Mouse (Mus musculus) mouse embryonic stem cell (cell line): ENCODE measurements around the gene Dpp9.

Source experiments
- in situ Hi-C, 2 experiments: fragments of 300-500 bp; cut with MboI; formaldehyde crosslinking; loops; 1 replicate in 1 of 2; 3 replicates in 1 of 2; pipeline ENCODE4 v1.14.3; 2019 to 2020; ENCODE audit warnings: low sequenced_read_pairs in 2 of 2, low pct_unique_long_range_greater_than_20kb in 1 of 2, mixed read lengths in 1 of 2; ENCODE audit not compliant: unreplicated experiment in 1 of 2

The Dpp9 gene

DNA sequence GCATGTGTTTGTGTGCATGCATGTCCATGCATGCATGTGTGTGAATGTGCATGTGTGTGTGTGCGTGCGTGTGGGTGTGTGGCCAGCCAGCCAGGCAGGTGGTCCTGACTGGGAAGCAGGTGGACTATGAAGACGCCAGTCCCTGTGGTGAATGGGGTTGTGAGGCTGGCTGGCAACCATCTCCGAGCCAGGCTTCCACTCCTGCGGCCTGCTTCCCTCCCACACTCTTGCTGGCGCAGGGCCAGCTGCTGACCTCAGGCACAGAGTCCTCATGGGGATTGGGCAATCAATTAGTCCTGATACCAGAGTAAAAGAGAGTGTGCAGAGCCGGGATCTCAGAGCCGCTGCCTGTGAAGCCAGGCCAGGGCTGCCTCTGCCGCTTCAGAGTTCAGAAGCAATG is 65.1 kb downstream of the Dpp9 start:
- in situ Hi-C loops, result no loop called here

DNA sequence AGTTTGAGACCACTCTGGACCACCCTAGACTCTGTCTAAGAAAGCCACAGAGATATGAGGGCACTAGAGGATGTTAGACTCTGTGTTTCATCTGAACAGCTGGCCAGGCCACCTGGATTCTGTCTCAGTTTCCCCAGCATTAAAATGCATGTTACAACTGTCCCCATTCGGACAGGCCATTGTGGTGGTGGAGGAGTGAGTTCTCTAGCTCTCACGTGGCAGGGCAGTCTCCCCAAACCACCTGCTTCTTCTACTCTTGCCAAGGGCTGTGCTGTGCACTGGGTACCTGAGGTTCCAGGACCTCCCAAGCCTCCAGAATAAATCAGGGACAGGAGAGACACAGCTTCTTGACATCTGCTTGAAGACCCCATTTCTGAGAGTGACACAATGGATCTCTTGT is 68.8 kb downstream of the Dpp9 start:
- in situ Hi-C loops, result no loop called here

DNA sequence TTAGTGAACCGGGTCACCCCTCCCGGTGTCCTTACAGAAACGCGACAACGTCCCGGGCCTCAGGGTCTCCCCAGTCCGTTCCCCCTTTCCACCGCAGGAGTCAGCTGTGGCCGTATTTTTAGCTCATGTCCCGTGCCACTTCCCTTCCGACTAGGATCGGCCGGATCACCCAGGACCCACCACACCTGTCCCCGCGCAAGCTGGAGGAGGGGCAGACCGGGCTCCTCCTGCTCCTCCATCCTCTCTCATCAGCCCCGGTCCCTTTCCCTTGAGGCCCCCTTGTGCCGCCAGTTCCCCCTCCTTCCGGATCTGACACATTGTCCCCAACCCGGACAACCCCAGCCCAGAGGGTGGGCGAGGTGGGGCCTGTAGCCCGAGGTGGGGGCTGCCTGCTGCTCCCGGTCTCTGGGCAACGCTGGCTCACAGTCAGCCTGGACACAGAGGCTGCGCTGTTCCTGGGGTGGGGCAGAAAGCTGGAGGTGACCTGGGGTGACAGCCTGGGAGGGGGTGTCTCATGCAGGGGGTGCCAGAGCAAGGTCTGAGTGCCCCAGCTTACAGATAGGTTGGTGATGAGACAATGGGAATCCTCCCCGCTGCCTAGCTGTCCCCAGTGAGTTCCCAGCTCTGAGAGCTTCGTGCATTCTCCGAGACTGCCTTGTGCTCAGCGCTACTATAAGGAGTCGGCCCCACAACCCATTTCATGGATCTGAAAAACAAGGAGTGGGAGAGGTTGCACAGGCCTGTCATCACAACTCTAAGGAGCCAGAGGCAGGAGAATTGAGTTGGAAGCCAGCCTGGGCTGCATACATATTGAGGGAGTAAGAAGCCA is 69.7 kb downstream of the Dpp9 start:
- in situ Hi-C loops, result no loop called here

DNA sequence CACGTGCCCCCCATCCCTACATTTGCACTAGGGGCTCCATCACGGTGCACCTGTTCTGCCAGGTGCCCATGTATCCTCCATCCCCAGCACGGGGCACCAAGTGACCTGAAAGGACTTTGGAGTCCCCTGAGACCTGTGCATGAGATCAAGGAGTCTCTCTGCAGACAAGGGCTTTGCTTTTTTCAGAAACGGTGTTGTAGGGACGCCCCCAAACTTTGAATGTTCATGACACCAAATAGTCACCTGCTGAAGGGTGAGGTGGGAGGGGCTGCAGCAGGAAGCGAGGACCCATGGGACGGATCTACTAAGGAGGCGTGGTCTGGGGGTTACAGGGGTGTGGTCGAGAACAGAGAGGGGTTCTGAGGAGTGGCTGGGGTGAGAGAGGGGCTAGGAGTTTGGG is 70.4 kb downstream of the Dpp9 start:
- in situ Hi-C loops, result no loop called here

DNA sequence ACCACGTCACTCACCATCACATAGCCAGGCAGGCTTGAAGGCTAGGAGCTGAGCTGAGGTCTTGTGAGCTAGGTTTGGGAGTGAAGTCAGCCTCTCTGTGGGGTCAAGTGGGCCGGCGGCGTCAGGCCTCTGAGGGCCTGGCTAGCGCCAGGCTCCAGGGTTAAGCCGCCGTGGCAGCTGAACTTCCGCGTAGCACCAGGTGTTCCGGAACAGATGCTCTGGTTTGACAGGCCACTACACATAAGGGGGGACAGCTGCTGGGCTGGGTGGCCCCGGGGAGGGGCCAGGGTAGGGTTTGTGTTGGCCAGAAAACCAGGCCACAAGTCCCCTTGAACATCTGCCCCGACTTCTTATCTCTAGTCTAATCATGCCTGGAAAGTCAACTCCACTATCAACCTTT is 71.3 kb downstream of the Dpp9 start:
- in situ Hi-C loops, result no loop called here

DNA sequence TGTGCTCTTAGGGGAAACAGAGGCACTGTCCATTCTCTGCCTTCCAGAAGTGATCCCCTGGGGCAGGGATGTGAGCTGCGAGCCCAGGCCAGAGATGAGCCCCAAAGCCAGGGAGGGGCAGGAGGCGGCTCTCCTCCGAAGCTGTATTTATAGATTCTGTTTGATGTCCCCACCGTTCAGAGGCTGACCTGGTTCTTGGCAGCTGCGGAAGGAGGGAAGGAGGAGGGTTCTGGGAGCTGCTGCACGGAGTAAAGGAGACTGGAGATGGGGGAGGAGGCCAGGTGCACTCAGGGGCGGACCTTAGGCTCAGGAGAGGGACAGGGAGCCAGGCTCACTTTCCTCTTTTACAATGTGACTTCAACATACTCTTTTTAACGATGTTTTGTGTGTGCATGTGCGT is 72.6 kb downstream of the Dpp9 start:
- in situ Hi-C loops, result no loop called here

DNA sequence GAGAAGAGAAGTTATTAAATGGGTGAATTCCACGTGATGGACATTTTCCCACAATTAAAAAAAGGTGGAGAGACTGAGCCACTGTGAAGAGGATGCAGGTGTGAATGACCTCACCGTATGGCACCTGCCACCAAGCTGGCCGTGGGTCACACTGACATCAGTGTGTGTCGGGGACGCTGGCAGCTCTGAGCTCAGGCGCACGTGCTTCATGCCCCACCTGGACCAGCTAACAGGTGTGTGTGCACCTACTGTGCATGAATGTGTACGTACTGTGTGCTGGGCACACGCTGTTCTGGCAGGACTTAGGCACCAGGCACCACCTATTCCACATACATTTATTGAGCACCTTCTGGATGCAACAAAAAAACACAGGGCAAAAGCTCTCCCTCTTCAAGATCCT is 74.2 kb downstream of the Dpp9 start:
- in situ Hi-C loops, result no loop called here

DNA sequence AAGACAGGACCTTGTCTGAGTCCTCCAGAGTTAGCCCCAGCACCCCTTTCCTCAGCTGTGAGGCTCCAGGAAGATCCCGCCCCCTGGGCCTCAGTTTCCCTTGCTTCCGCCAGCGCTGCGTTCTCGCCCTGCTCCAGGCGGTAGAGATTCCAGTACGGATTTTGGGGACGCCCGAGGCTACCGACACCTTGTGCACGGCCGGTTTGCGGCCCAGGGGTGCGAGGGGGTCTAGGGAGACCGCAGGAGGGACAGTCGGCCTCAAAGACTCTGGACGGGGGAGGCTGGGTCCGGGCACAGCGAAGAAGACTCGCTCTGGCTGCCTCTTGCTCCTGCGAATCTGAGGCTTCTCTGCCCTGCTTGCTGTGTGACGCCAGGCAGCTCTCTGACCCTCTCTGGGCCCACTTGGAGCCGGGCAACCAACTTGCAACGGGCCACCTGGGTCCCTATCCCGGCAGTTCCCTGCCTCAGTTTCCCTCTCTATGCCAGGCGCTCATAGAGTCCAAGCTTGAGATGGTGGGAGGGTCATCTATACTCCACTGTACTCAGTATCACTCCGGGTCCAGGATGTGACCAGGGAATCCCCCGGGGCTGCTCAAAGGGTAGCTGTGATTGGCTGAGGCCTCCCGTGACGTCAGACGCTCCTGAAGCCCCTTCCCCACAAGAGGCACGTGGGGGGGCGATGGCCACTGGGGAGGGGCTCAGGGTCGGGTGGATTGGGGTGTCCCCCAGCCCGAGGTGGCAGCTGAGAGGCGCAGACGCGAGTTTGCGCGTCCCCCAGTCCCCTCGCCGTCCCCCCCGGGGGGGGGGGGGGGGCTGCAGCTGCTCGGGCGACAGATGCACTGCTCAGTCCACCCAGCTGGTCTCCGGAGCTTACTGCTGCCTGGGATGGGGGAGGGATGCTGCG is 76.8 kb downstream of the Dpp9 start:
- in situ Hi-C loops, result no loop called here

DNA sequence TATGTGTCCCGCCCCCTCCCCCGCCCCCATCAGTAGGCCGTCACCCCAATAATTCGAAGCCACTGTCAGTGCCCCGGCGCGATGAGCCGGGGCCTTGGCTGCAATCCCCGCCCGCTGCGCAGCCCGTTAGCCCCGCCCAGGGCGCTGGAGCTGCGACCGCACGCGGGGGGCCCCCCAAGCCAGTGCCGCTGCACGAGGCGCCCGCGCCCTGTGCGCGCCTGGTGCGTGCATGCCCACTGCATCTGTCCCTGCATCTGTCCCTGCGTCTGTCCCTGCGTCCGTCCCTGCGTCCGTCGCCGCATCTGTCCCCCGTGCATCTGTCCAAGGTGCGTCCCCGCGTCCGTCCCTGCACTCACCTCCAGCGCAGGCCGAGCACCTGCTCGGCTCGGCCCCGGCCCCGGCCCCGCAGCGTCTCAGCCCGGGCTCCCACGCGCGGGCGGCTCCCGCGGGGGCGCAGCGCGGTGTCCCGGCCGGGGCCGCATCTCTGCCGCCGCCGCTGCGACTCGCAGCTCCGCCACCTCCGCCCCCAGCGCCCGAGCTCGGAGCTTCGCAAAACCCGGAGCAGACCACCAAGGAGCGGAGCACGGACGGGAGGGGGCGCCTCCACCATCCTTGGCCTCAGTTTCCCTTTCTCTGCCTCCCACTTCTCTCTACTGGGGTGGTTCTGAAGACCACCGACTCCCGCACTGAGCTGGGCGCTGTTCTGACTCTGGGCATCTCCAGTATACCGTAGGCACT is 78.7 kb downstream of the Dpp9 start, which contains the start of gene Sema6b:
TSS of gene Sema6b (minus strand) at position 486 of the 738 bp plus-strand sequence.
- in situ Hi-C loops, result no loop called here

DNA sequence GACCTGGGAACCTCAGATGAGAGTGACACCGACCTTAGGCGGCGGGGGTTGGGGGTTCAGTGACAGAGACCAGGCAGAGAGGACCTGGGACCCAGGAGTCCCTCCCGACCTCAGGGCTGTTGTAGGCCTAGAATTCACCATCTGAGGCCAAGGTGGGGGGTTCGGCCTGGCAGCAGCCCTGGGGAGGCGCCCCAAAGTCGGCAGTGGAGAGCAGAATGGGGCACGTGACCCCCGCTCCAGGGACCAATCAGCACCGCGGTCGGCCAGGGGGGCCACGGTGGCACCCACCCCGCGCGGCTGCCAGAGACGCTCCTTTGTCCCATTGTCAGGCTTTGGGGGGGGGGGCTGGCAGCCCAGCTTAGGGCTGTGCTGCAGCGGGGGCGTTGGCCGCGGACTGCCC is 79.3 kb downstream of the Dpp9 start:
- in situ Hi-C loops, result no loop called here

DNA sequence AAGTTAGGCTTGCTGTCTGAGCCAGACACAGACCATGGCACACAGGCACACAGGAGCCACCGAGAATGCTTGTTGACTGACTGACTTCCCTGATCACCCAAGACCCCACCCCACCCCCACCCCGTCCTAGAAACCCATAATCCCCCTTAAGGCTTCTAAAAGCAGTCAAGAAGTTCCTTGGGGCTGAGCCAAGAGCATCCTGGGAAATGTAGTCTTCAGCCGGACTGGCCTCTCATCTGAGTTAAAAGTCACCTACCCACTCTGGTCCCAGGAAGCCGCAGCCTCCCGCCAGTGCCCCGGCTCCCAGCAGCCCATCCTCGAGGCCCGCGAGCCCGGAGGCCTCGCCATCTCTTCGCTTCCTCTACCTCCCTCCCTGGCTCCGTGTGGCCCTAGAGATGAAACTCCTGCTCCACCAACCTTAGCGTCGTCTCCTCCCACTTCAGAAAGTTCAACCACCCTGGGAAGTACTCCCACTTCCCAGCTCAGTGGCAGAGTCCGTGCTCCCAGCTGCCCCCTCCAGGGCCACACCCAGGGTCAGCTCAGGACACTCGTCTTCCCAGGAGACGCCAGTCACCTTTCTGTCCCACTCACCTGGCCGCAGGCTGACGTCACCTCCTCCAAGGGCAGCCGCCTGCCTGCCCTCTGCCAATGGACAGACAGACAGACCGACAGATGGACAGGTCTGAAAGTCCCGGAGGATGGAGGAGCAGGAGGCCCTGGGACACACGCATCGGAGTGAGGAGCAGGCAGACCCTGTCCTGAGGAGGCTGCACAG is 80.7 kb downstream of the Dpp9 start:
- in situ Hi-C loops, result no loop called here
